Mouse (Mus musculus) heart, embryonic 13.5 days (tissue): Measurements from ENCODE around the gene Alas2. TPM values are rescaled to one million over a fixed set of nuclear protein-coding genes. Genes with fewer than 3 reads are reported as not detected.

Experiments
- ATAC-seq: fragments of 200-750 bp; cut with Nextera tagmentation; 2 replicates; pipeline ENCODE4 v1.8.0; 2017; ENCODE audit warnings: moderate TSS enrichment; ENCODE audit not compliant: insufficient number of reproducible peaks, low FRiP score, low TSS enrichment; ENCODE audit errors: extremely low read depth
- H3K27ac ChIP-seq: fragments of 300-500 bp; sonication (generic); replicated peaks from 2 replicates; pipeline ENCODE4 v1.5.1; 2015; ENCODE audit warnings: moderate library complexity, mild to moderate bottlenecking, inconsistent platforms
- H3K27me3 ChIP-seq: fragments of 300-500 bp; sonication (generic); replicated peaks from 2 replicates; pipeline ENCODE4 v1.6.1; 2015; ENCODE audit warnings: mild to moderate bottlenecking, inconsistent platforms
- H3K36me3 ChIP-seq: fragments of 300-500 bp; sonication (generic); 2 replicates; pipeline ENCODE4 v1.6.1; 2015; ENCODE audit warnings: mild to moderate bottlenecking, inconsistent platforms
- H3K4me1 ChIP-seq: fragments of 300-500 bp; sonication (generic); 2 replicates; pipeline ENCODE4 v1.6.1; 2015; ENCODE audit warnings: inconsistent platforms
- H3K4me2 ChIP-seq: fragments of 300-500 bp; sonication (generic); 2 replicates; pipeline ENCODE4 v1.6.1; 2015; ENCODE audit warnings: inconsistent platforms, mild to moderate bottlenecking, moderate library complexity
- H3K4me3 ChIP-seq: fragments of 300-500 bp; sonication (generic); 2 replicates; pipeline ENCODE4 v1.5.1; 2015; ENCODE audit warnings: moderate library complexity, mild to moderate bottlenecking, inconsistent platforms
- H3K9ac ChIP-seq: fragments of 300-500 bp; sonication (generic); 2 replicates; pipeline ENCODE4 v1.6.1; 2015; ENCODE audit warnings: inconsistent platforms, mild to moderate bottlenecking, moderate library complexity
- H3K9me3 ChIP-seq: fragments of 300-500 bp; sonication (generic); 2 replicates; pipeline ENCODE4 v1.6.1; 2016; ENCODE audit warnings: inconsistent platforms
- WGBS: fragments of 180-500 bp; shearing (Covaris S2); methylation state at CpG from one replicate; pipeline ENCODE4 v1.1.7; 2015; ENCODE audit warnings: mixed read lengths; 5-methylcytosine and 5-hydroxymethylcytosine counted together
- polyA plus RNA-seq: library from polyadenylated mRNA; unstranded; fragments of >200 nt; fragmentation: Nextera tagmentation; extraction: Ambion mirVana; gene quantifications from 2 replicates; pipeline ENCODE4 v1.2.1, GENCODE M21; 2015

Alas2 gene
- polyA plus RNA-seq, 1 experiment from 2014 or later, result 307 TPM

GRCm38 (mm10) chrX:150564644-150565357 is 17.6 kb downstream of the Alas2 start:
- H3K4me2 ChIP-seq, result no peak overlapping the region
- H3K36me3 ChIP-seq, result peaks cover 11% of the 10 kb centered on the region
- no peak overlapping the region for H3K4me3 ChIP-seq
- ATAC-seq, result peak; percentile 37; the same call in 1 of the 2 replicates
- H3K9ac ChIP-seq, result no peak overlapping the region
- no peaks in the 10 kb centered on the region for H3K9me3 ChIP-seq
- no peaks in the 10 kb centered on the region for H3K4me1 ChIP-seq
- 79% methylated on average over 12 of the region's 12 CpGs for WGBS
- H3K27ac ChIP-seq, result no peak overlapping the region
- no peaks in the 10 kb centered on the region for H3K27me3 ChIP-seq

DNA sequence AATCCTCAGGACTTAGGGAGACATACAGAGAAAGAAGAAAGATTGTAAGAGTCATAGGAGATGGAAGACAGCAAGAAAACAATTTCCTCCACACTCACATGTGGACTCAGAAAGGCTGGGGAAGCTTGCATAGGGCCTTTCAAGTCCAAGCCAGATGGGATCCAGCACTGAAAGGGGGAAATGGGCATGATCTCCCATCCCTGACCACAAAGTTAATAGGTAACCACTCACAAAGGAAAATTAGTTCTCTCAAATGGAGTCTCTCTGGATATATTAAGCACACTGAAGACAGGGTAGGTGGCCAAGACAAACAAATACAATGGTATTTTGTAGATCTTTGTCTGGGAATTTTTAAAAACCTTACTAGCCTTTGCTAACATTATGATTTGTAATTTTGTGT is 34.7 kb downstream of the Alas2 start:
- Histone ChIP-seq H3K27me3 (no peaks in the 10 kb centered on the region), H3K27ac (no peak overlapping the region), H3K9ac (no peak overlapping the region), H3K4me1 (0 out of 2 replicates have a peak, but pooled peaks cover 3% of the 10 kb centered on the region), H3K36me3 (peaks cover 45% of the 10 kb centered on the region), H3K4me3 (no peak overlapping the region), H3K9me3 (no peaks in the 10 kb centered on the region), H3K4me2 (no peak overlapping the region)
- ATAC-seq, result no peak

DNA sequence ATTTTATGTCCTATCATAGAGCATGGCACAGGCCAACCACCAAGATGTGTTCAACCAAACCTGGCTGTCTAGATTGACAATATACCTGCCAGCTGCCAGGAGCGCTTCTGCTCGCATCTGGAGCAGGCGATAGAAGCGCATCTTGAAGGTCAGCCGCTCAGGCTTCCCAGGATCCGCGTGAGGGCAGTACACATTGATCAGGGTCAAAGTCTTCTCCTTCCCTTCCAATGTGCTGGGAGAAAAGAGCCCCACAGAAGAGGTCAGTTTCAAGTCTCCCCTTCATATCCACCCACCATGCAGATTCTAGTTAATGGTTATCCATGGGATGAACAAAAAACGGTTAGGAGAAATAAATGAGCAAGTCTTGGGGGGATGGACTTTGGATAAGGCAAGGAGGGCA is 37.9 kb downstream of the Alas2 start:
- no peak overlapping the region for H3K4me2 ChIP-seq
- H3K9me3 ChIP-seq, result no peaks in the 10 kb centered on the region
- peaks cover 42% of the 10 kb centered on the region for H3K36me3 ChIP-seq
- no peak for ATAC-seq
- no peaks in the 10 kb centered on the region for H3K27me3 ChIP-seq
- WGBS, result 90% methylated on average over 8 of the region's 8 CpGs
- H3K27ac ChIP-seq, result no peak overlapping the region
- H3K4me1 ChIP-seq, result 0 out of 2 replicates have a peak, but pooled peaks cover 9% of the 10 kb centered on the region
- H3K4me3 ChIP-seq, result no peak overlapping the region
- H3K9ac ChIP-seq, result no peak overlapping the region

DNA sequence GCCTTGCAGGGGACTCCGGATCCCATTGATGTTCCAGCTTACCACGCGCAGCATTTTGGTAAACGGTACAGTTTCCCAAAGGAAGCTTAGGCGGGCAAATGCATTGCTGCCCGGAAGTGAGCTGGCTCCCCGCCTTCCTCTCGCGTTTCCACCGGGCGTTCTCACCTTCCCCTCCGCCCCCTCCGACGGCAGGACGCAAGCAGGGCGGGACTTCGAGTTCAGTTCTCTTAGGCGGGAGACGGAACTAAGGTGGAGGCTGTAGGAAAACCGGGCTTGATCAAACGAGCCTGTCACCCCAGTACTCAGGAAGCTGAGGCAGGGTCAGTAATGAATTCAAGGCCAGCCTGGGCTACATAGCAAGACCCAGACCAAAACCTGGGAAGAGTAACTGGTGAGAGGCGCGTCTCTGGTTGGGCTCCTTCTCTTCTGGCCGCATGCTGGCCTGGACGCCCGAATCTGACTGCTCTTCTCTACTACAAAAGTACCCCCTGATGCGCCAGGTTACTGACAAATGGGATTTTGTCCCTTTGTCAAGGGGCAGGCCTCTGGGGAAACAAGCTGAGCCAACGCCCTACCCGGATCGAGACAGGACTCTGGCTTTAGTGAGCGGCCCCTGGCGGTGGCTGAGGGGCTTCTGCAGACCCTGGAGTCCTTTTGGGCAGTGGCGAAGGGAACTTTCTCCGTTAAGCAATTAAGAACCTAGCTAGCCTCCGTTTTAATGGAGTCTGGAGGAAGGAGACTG is 41.0 kb downstream of the Alas2 start, which contains the start of gene Pfkfb1:
TSS of gene Pfkfb1 (plus strand) at position 207 of the 742 bp plus-strand sequence.
- peak; percentile 85 for ATAC-seq
- H3K9me3 ChIP-seq, result no peaks in the 10 kb centered on the region
- no peaks in the 10 kb centered on the region for H3K27me3 ChIP-seq
- H3K9ac ChIP-seq, result peak within 1 kb of the TSS; percentile 84
- peak within 1 kb of the TSS; percentile 72 for H3K4me2 ChIP-seq
- peaks cover 20% of the 10 kb centered on the region for H3K36me3 ChIP-seq
- H3K4me1 ChIP-seq, result peaks cover 14% of the 10 kb centered on the region; the same call in 1 of the 2 replicates
- H3K27ac ChIP-seq, result peak within 1 kb of the TSS; percentile 90
- WGBS, result 11% methylated on average over 35 of the region's 35 CpGs
- H3K4me3 ChIP-seq, result peak within 1 kb of the TSS; percentile 61

DNA sequence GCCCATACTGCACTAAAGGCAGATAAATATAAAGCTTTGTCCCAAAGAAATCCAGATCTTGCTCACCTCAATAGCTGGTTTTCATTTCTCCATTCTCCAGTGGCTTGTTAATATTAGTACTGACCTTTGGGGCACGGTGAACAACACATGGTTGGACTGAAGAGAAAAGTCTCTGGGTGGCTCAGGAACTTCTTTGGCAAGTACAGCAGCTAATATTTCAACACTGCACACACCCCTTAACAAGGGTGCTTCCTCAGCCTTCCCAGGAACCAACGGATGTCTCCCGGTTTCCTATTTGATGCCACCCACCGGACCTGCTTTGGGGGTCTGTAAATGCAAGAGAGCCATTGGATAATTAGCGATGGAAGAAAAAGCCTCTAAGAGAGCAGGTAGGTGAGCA is 42.5 kb downstream of the Alas2 start, which contains the start of gene Apex2:
TSS of gene Apex2 (minus strand) at position 173 of the 400 bp plus-strand sequence.
- Histone ChIP-seq H3K9me3 (no peaks in the 10 kb centered on the region), H3K4me1 (peaks cover 20% of the 10 kb centered on the region; the same call in 1 of the 2 replicates), H3K27ac (peak within 1 kb of the TSS; percentile 90), H3K9ac (no peak within 1 kb of the TSS), H3K4me2 (peak within 1 kb of the TSS; percentile 72), H3K36me3 (peaks cover 13% of the 10 kb centered on the region), H3K4me3 (peak within 1 kb of the TSS; percentile 61), H3K27me3 (no peaks in the 10 kb centered on the region)
- 73% methylated on average over 5 of the region's 5 CpGs for WGBS
- ATAC-seq, result no peak

- no peaks in the 10 kb centered on the region for H3K9me3 ChIP-seq
- H3K4me1 ChIP-seq, result peaks cover 15% of the 10 kb centered on the region; the same call in 1 of the 2 replicates
- H3K27me3 ChIP-seq, result no peaks in the 10 kb centered on the region
- no peak overlapping the region for H3K4me2 ChIP-seq
- ATAC-seq, result no peak
- no peak overlapping the region for H3K27ac ChIP-seq
- H3K36me3 ChIP-seq, result no peaks in the 10 kb centered on the region
- no peak overlapping the region for H3K4me3 ChIP-seq
- H3K9ac ChIP-seq, result no peak overlapping the region
- WGBS, result 68% methylated on average over 12 of the region's 12 CpGs
These were observed 46.3 kb downstream of the Alas2 start for GRCm38 (mm10) chrX:150593266-150594035.

DNA sequence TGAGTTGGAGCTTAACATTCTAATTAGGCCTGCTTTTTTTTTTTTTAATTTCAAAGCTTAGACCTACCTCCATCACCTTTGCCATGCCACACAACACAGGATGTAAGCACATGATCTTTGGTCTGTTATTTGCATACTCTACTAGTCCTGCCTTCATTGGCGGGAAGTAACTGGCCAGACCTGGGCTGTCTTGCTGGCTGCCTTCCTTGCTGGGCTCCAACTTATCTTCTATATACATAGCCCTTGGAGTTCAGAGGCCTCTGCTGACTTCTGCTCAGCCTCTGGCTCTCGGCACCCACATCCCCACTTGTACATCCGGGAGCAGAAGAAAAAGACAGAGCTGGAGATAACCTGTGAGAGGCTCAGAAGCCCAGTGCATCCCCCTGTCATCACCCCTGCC is 47.0 kb downstream of the Alas2 start:
- ATAC-seq, result no peak

DNA sequence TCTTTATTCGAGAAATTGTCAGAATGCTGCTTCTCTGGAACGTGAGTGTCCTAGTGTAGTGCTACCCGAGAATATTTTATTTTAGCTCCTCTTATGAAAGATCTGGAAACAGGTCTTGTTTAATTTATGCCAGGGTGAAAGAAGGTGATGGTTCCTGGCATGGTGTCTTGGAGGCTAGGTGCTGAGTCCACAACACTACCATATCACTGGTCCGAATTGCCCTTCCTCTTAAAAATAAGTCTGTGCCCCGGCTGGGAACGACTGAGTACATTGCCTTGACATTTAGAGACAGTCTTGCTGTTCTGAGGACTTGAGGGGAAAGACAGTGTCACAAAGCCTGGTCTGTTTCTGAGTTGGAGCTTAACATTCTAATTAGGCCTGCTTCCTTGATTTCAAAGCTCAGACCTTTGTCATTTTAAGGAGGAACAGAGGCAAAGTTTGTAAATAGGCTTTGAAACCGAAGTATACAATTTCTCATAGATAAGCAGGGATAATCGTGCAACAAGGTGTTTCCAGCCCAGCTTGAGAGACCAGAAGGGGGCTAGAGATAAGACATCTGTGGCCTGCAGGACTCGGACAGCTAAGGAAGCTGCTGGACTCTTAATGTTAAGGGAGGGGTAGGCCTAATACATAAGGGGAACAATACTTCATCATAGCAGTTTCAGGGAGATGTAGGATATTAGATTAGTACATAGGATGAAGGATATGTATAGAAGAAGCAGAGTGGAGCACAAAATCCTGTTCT is 48.0 kb downstream of the Alas2 start:
- Histone ChIP-seq H3K27me3 (no peaks in the 10 kb centered on the region), H3K27ac (no peak overlapping the region), H3K36me3 (no peaks in the 10 kb centered on the region), H3K9ac (no peak overlapping the region), H3K4me1 (peaks cover 11% of the 10 kb centered on the region; the same call in 1 of the 2 replicates), H3K4me3 (no peak overlapping the region), H3K9me3 (no peaks in the 10 kb centered on the region), H3K4me2 (no peak overlapping the region; the same call in 1 of the 2 replicates)
- 65% methylated on average over 9 of the region's 9 CpGs for WGBS
- no peak for ATAC-seq

More for the DNA sequence above, 47.0 kb downstream of the Alas2 start:
- no peak overlapping the region for H3K4me3 ChIP-seq
- H3K27ac ChIP-seq, result no peak overlapping the region
- H3K4me2 ChIP-seq, result no peak overlapping the region
- H3K9me3 ChIP-seq, result no peaks in the 10 kb centered on the region
- whole genome bisulfite sequencing, result 40% methylated on average over 3 of the region's 3 CpGs
- no peaks in the 10 kb centered on the region for H3K36me3 ChIP-seq
- no peaks in the 10 kb centered on the region for H3K27me3 ChIP-seq
- H3K4me1 ChIP-seq, result peaks cover 15% of the 10 kb centered on the region; the same call in 1 of the 2 replicates
- H3K9ac ChIP-seq, result no peak overlapping the region

DNA sequence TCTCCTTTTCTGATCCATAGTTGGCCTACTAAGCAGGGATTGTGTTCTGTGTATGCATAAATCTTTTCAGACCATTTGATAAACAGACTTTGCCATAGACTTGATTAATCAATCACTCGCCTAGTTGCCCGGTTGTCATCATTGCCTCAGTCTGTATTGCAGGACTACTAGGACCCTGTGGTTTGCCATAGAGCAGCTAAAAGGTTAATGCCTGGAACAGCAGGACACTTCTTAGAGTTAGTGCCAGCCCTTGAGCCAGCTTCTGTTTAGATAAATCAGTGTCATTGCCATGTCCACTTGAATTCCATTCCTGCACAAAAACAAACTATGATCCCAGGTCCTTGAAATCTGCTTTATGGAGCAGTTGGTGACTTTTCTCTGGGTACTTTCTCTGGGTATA is 51.7 kb downstream of the Alas2 start:
- WGBS, result 77% methylated on average over 2 of the region's 2 CpGs
- Histone ChIP-seq H3K36me3 (no peaks in the 10 kb centered on the region), H3K4me3 (no peak overlapping the region), H3K9ac (no peak overlapping the region), H3K4me2 (no peak overlapping the region), H3K4me1 (no peaks in the 10 kb centered on the region), H3K27ac (no peak overlapping the region), H3K27me3 (no peaks in the 10 kb centered on the region), H3K9me3 (no peaks in the 10 kb centered on the region)
- no peak for ATAC-seq
